Mouse (Mus musculus): ENCODE results near the gene Lrrc43.
"Not testable (repeated sequence)": the region's sequence is repeated elsewhere in the genome, so short reads cannot be mapped to it uniquely, and the experiment has no call there.

Lrrc43 gene

GRCm38 (mm10) chr5:123489112-123489785, at the start of gene Lrrc43, which contains the start of gene Il31:
Gene Lrrc43 (plus strand): TSS chr5:123489305.
Gene Il31 (minus strand): TSS chr5:123489489.
- DNase-seq (ENCODE audit: low spot score in 2 of 2) = no peak

- DNase-seq (ENCODE audit: low spot score in 2 of 2) = no peak
Measured at GRCm38 (mm10) chr5:123439312-123439711, 49.8 kb upstream of the Lrrc43 start.

GRCm38 (mm10) chr5:123439941-123440340, 49.2 kb upstream of the Lrrc43 start:
- DNase-seq (ENCODE audit: low spot score in 2 of 2) = no peak

GRCm38 (mm10) chr5:123440664-123441063, 48.4 kb upstream of the Lrrc43 start:
- DNase-seq (ENCODE audit: low spot score in 2 of 2) = no peak

- DNase-seq (ENCODE audit: low spot score in 2 of 2) = no peak
Measured at GRCm38 (mm10) chr5:123442283-123442682, 46.8 kb upstream of the Lrrc43 start.

GRCm38 (mm10) chr5:123444069-123444468, 45.0 kb upstream of the Lrrc43 start:
- peak; percentile 46 to 67 for DNase-seq (ENCODE audit: low spot score in 2 of 2)

DNA sequence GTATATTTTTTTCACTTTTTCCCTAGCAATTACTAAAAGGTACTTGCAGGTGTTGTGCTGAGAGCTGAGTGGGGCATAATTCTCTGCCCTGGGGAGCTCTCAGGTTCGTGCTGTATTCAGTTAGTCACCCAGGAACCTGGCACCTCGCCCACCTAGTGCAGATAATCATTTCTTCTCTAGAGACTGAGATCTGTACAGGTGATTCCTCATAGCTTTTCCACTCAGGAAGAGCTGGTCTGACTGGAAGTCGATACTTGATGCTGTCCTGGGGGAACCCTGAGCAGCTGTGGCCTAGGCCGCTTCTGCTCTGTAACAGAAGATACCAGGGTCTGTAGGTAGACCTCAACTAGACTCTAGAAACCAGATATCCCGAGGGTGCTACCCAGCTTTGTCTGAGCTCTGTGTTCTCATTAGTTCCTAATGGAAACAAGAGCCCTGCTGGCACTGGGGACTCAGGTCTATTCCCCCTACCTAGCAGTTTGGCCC, 44.2 kb upstream of the Lrrc43 start:
- no peak for DNase-seq (ENCODE audit: low spot score in 2 of 2)

DNA sequence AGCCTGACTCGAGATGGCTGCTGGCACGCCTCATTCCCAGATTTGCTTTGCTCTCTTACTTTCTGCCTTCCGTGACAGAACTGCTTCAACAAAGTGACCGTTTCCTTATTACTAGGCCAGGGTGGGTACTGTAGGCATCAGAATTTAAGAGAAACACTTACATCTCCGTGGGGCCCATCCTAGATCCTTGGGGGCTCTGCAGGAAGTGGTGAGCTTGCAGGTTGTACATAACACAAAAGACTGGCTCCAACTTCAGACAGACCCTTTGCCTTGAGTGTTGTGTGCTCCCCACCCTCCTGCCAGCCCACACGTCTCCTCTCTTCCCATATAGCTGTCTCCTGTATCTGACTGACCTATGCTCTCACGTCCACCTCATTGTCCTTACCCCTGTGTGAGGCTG, 37.2 kb upstream of the Lrrc43 start:
- no peak for DNase-seq (ENCODE audit: low spot score in 2 of 2)

- no peak for DNase-seq (ENCODE audit: low spot score in 2 of 2)
Measured at GRCm38 (mm10) chr5:123461420-123461819, 27.7 kb upstream of the Lrrc43 start.

DNA sequence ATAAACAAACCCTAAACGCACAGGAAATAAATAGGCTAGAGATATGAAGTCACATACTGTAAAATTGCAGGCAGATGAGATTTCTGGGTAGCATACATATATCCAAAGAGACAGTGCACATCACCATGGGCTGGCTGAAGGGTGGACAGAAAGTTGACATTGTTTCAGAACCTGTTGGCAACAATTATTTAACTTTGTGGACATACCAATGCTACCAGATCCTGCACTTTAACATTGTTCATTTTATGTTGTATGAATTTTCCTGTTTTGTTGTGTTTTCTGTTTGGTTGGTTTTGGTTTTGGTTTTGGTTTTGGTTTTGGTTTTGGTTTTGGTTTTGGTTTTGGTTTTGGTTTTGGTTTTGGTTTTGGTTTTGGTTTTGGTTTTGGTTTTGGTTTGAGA, 24.5 kb upstream of the Lrrc43 start:
- DNase-seq (ENCODE audit: low spot score in 2 of 2) = no peak

DNA sequence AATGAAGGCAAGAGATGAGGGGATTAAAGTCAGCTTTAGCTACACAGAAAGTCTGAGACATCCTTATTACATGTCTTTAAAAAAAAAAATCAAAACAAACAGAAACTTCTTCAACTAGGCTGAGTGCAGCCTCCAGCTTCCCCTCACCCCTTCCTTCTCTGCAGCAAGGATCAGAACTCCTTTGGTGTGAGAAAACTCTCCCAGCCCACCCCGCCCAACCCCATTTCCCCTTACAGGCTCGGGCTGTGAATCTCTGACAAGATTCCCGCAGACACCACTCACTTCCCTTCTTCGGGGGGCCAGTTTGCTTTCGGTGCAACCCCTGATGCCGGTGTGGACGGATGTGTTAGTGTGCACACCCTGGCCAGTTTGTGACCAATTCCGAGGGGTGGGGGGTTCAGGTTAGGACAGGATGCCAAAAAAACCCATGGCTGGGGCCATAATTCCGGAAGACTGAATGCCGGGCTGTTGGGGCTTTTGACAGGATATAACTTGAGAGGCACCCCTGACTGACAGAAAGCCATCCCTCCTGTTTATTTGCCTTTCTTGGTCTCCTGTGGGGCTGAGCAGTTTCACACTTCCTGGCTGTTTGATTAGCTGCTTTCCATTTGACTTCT, 18.2 kb upstream of the Lrrc43 start:
- DNase-seq (ENCODE audit: low spot score in 2 of 2) = no peak

GRCm38 (mm10) chr5:123473817-123474216, 15.3 kb upstream of the Lrrc43 start:
- no peak for DNase-seq (ENCODE audit: low spot score in 2 of 2)

DNA sequence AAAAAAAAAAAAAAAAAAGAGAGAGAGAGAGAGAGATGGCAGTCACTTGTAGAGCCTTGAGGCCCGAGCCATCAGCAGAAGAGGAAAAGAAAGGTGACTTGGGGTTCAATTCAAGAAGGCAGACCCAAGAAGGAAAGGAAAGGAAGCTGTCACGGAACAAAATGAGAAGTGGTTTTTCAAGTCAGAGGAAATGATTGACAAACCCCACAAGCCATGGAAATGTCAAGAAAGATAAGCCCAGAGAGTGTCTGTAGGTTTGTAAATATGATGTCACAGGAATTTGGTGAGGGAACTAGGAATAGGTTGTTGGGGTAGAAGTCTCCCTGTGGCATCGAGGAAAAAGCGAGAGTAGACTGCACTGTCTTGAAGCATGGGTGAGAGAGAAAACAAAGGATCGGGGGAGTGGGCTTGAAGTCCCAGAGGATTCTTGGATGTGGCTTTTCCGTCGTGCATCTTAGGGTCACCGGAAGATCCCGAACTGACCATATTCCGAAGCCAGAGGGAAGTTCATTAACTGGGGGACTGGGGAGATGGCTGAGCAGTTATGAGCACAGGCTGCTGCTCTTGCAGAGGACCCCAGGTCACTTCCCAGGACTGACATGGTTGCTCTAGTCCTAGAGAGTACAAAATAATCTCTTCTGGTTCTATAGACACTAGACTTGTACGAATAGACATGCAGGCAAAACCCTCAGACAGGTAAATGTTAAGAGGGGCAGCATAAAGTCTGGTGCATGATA, 1.3 kb upstream of the Lrrc43 start:
- DNase-seq (ENCODE audit: low spot score in 2 of 2) = no peak

DNA sequence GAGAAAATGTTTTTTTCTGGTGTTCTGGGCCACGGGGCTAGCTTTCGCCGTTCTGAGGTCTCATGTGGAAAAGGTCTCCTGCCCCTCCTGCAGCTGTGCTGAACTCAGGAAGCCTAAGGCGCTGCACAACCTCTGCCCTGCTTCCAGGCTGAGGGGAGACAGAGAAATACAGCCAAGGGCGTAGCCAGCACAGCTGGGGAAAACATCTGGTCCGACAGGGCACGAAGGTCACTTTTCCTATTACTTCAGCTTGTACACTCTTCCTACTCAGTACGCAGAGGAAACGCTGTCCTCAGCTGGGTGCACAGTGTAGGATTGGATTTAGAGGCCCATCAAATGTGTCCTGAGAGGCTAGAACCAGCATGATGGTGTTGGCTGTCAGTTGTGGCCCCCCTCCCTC, 830 bp downstream of the Lrrc43 start:
- peak in 1 of 2 experiments; percentile 32 for DNase-seq (ENCODE audit: low spot score in 2 of 2)

GRCm38 (mm10) chr5:123499717-123500116, 10.6 kb downstream of the Lrrc43 start:
- DNase-seq (ENCODE audit: low spot score in 2 of 2) = no peak

DNA sequence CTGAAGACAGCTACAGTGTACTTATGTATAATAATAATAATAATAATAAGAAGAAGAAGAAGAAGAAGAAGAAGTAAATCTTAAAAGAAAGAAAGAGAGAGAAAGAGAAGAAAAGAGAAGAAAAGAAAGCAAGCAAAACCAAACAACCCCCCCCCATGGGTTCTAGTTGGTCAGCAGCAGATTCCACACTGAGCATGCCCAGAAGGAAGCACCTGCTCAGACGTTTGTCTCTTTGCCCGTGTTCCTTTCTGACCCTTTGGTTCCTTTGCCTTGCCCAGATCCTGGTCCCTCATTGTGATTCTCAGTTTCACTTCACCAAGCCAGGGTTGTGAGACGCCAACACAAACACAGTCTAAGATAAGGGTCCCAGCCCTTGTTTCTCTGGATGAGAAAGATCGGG, 12.9 kb downstream of the Lrrc43 start:
- DNase-seq (ENCODE audit: low spot score in 2 of 2) = no peak

GRCm38 (mm10) chr5:123507936-123508723, 19.0 kb downstream of the Lrrc43 start:
- DNase-seq (ENCODE audit: low spot score in 2 of 2) = peak; percentile 66 to 80

DNA sequence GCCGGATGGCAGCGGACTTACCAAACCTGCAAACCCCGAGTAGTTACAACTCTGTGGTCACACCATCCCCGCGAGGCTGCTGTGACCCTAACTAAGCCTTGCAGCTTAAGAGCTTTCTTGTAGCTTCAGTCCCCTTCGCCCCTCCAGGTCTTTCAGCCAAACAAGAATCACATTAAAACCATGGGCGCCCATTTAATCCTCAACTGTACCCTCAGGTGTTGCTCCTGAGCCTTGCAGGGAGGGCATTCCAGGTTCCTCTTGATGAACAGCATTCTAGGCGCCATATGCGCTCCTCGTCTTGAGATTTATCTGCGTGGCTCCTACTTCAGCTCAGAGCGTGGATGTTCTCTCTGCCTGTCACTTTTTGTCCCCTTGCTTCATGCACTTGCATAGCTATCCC, 19.8 kb downstream of the Lrrc43 start:
- no peak for DNase-seq (ENCODE audit: low spot score in 2 of 2)

- no peak for DNase-seq (ENCODE audit: low spot score in 2 of 2)
Measured at GRCm38 (mm10) chr5:123510160-123510559, 21.1 kb downstream of the Lrrc43 start, which contains the start of gene B3gnt4. Gene B3gnt4 (plus strand): TSS chr5:123510460.

GRCm38 (mm10) chr5:123511426-123511825, 22.3 kb downstream of the Lrrc43 start:
- not testable (repeated sequence) for DNase-seq (ENCODE audit: low spot score in 2 of 2)

- no peak for DNase-seq (ENCODE audit: low spot score in 2 of 2)
Measured at GRCm38 (mm10) chr5:123512102-123512501, 23.0 kb downstream of the Lrrc43 start.

DNA sequence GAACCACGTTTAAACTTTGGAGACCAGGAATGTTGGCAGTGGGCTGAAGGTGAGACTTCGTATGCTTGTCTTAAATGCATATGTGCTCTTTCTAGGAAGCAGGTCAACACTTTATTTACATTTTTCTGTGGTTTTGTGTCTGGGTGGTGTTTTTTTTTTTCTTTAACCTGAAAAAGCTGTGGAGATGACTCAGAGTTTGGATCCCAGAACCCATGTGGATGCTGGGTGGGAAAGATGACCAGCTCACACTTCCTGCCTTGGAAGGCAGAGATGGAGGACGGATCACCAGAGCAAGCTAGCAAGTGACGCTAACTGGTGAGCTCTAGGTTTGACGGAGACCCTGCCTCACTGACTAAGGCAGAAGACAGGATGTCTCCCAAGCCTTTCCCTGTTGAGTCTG, 25.8 kb downstream of the Lrrc43 start:
- DNase-seq (ENCODE audit: low spot score in 2 of 2) = no peak
